ENCODE assay signal across 23 mouse cellular contexts in the genomic region with DNA sequence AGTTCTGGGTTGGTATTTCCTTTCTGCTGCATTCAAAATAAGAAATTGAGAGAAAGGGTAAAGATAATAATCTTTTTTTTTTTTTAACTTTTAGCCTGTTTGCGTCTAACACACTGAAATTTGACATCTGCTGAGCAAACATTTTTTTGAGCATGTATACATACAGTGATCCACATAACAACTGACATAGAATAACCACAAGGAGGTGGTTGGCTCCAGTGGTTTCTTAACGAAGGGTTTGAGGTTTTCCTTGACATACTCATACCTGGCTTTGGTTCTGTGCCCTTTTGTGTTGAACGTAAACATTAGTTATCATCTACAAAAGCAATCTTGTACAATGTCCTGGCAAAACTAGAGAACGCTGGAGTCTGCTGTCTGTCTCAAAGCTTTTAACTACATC.
DNase-seq lines count a peak whose midpoint lies in the region; ATAC-seq and TF ChIP-seq lines count a peak whose summit lies in the region.
"Had no signal": no experiment of that assay in that cellular context is flagged by ENCODE, and none has a peak within 500 bp of the region (broad histone marks: within the 10 kb centered on the region; RNA-seq: fewer than 3 reads in every experiment).

No protein-coding gene starts in this region.

- H3K9ac ChIP-seq in midbrain, embryonic 11.5 days (ENCODE audit: low read length) = no peak overlapping the region
- no peak overlapping the region for H3K9ac ChIP-seq in midbrain, postnatal 0 days (replicated peaks; ENCODE audit: low read length, poor library complexity, severe bottlenecking)
- H3K9ac ChIP-seq in lung, postnatal 0 days (replicated peaks; ENCODE audit: low read depth) = no peak overlapping the region
- H3K9ac ChIP-seq: embryonic facial prominence, embryonic 15.5 days; forebrain, embryonic 12.5 days; hindbrain, embryonic 14.5 days; limb, embryonic 12.5 days; liver, embryonic 15.5 days; lung, embryonic 14.5 days; midbrain, embryonic 12.5 days had no signal

- no peaks in the 10 kb centered on the region for H3K27me3 ChIP-seq in midbrain, embryonic 11.5 days (ENCODE audit: control insufficient read depth, insufficient read depth, low read length)
- H3K27me3 ChIP-seq in midbrain, postnatal 0 days (ENCODE audit: insufficient read depth, low read length) = no peaks in the 10 kb centered on the region
- no peaks in the 10 kb centered on the region for H3K27me3 ChIP-seq in lung, postnatal 0 days (replicated peaks; ENCODE audit: insufficient read depth, low read length)
- H3K27me3 ChIP-seq: CH12.LX; embryonic facial prominence, embryonic 15.5 days; forebrain, embryonic 12.5 days; limb, embryonic 12.5 days; liver, embryonic 15.5 days; midbrain, embryonic 12.5 days had no signal

- H3K27ac ChIP-seq in midbrain, embryonic 11.5 days (ENCODE audit: low read depth, low read length) = no peak overlapping the region
- H3K27ac ChIP-seq in midbrain, postnatal 0 days (ENCODE audit: low read depth, low read length) = no peak overlapping the region
- H3K27ac ChIP-seq in lung, postnatal 0 days (ENCODE audit: low read length) = no peak overlapping the region
- H3K27ac ChIP-seq: embryonic facial prominence, embryonic 15.5 days; forebrain, embryonic 12.5 days; hindbrain, embryonic 14.5 days; kidney, postnatal 0 days; limb, embryonic 12.5 days; liver, embryonic 15.5 days; midbrain, embryonic 12.5 days had no signal

- H3K9me3 ChIP-seq in midbrain, embryonic 11.5 days (ENCODE audit: control insufficient read depth, low read length) = no peaks in the 10 kb centered on the region
- H3K9me3 ChIP-seq in midbrain, postnatal 0 days (ENCODE audit: low read length) = no peaks in the 10 kb centered on the region
- no peaks in the 10 kb centered on the region for H3K9me3 ChIP-seq in lung, postnatal 0 days (ENCODE audit: low read length)
- H3K9me3 ChIP-seq: embryonic facial prominence, embryonic 15.5 days; forebrain, embryonic 12.5 days; limb, embryonic 12.5 days; liver, embryonic 15.5 days; midbrain, embryonic 12.5 days had no signal

- H3K36me3 ChIP-seq in midbrain, embryonic 11.5 days (ENCODE audit: control insufficient read depth, insufficient read depth, low read length) = no peaks in the 10 kb centered on the region
- no peaks in the 10 kb centered on the region for H3K36me3 ChIP-seq in midbrain, postnatal 0 days (ENCODE audit: insufficient read depth, low read length)
- H3K36me3 ChIP-seq in lung, postnatal 0 days (ENCODE audit: insufficient read depth, low read length) = no peaks in the 10 kb centered on the region
- H3K36me3 ChIP-seq: embryonic facial prominence, embryonic 15.5 days; forebrain, embryonic 12.5 days; limb, embryonic 12.5 days; liver, embryonic 15.5 days; midbrain, embryonic 12.5 days had no signal

- no peak for ATAC-seq in midbrain, embryonic 11.5 days (ENCODE audit: low FRiP score)
- no peak for ATAC-seq in midbrain, postnatal 0 days (ENCODE audit: low FRiP score)
- peak; percentile 82 for ATAC-seq in activated CD4-positive, CD25-positive, alpha-beta regulatory T cell, adult 4 months
- ATAC-seq in lung, postnatal 0 days = no peak

- no peak overlapping the region for H3K4me3 ChIP-seq in midbrain, embryonic 11.5 days (ENCODE audit: low read depth, low read length)
- H3K4me3 ChIP-seq in midbrain, postnatal 0 days (ENCODE audit: low read depth, low read length) = no peak overlapping the region
- H3K4me3 ChIP-seq in lung, postnatal 0 days (ENCODE audit: low read depth, low read length) = no peak overlapping the region
- H3K4me3 ChIP-seq: embryonic facial prominence, embryonic 15.5 days; forebrain, embryonic 12.5 days; limb, embryonic 12.5 days; liver, embryonic 15.5 days; midbrain, embryonic 12.5 days had no signal

- no peak overlapping the region for H3K4me2 ChIP-seq in midbrain, embryonic 11.5 days
- H3K4me2 ChIP-seq in midbrain, postnatal 0 days (ENCODE audit: low read depth, low read length, poor library complexity, severe bottlenecking) = no peak overlapping the region
- no peak overlapping the region for H3K4me2 ChIP-seq in lung, postnatal 0 days (replicated peaks; ENCODE audit: low read depth, low read length)
- H3K4me2 ChIP-seq: embryonic facial prominence, embryonic 15.5 days; forebrain, embryonic 12.5 days; hindbrain, embryonic 14.5 days; limb, embryonic 12.5 days; liver, embryonic 15.5 days; lung, embryonic 14.5 days; midbrain, embryonic 12.5 days had no signal

- no peak for TF ChIP-seq CTCF in midbrain, postnatal 0 days (IDR thresholded peaks at IDR 0.05)
- no peak for TF ChIP-seq CTCF in lung, postnatal 0 days (IDR thresholded peaks at IDR 0.05)

- peak; percentile 77 for DNase-seq in midbrain, embryonic 11.5 days (ENCODE audit: low spot score, missing footprints)
- no peak for DNase-seq in midbrain, postnatal 0 days (ENCODE audit: low spot score)
- DNase-seq in naive thymus-derived CD4-positive, alpha-beta T cell, adult 2 months (ENCODE audit: low read depth) = peak; percentile 43
- no peak for DNase-seq in layer of hippocampus, adult 8-10 months (ENCODE audit: low spot score in 2 of 2)
- DNase-seq in lung, postnatal 0 days (ENCODE audit: low spot score) = no peak
- no peak for DNase-seq in kidney, adult 11 months
- DNase-seq: adrenal gland, postnatal 10 days; cerebellum, adult 11-12 months; cerebellum, adult 9-11 months; gastrocnemius, postnatal 14 days; heart, postnatal 36 days; kidney, adult 2 months; kidney, postnatal 4 days; lung, embryonic 14.5 days had no signal

- 89% methylated on average over 4 of the region's 4 CpGs for WGBS in midbrain, embryonic 11.5 days
- 79% methylated on average over 4 of the region's 4 CpGs for WGBS in midbrain, postnatal 0 days
- 73% methylated on average over 4 of the region's 4 CpGs for WGBS in lung, postnatal 0 days

- no peak for TF ChIP-seq EP300 in lung, postnatal 0 days (IDR thresholded peaks at IDR 0.05)

- no peaks in the 10 kb centered on the region for H3K4me1 ChIP-seq in midbrain, embryonic 11.5 days (ENCODE audit: control insufficient read depth, insufficient read depth, low read length)
- H3K4me1 ChIP-seq in midbrain, postnatal 0 days (ENCODE audit: insufficient read depth, low read length) = no peaks in the 10 kb centered on the region
- peaks cover 3% of the 10 kb centered on the region; the same call in 1 of the 2 replicates for H3K4me1 ChIP-seq in lung, postnatal 0 days (ENCODE audit: insufficient read depth, low read depth, low read length)
- H3K4me1 ChIP-seq: embryonic facial prominence, embryonic 15.5 days; forebrain, embryonic 12.5 days; limb, embryonic 12.5 days; liver, embryonic 15.5 days; midbrain, embryonic 12.5 days had no signal

Comparison
In these comparisons a context has a peak if more than half of its experiments do, and no peak if none do; other contexts are left out.
1. DNase-seq: peak in midbrain, embryonic 11.5 days (single experiment) and naive thymus-derived CD4-positive, alpha-beta T cell, adult 2 months (single experiment); none in midbrain, postnatal 0 days (single experiment), layer of hippocampus, adult 8-10 months (0 of 2), lung, postnatal 0 days (single experiment) and kidney, adult 11 months (single experiment).